Mouse (Mus musculus) MEL (cell line): Measurements from ENCODE around the gene Rin1. TPM values are rescaled to one million over a fixed set of nuclear protein-coding genes. Genes with fewer than 3 reads are reported as not detected.

Experiments
- DNase-seq: peaks from one replicate; pipeline ENCODE4 v3.0.0; 2011; ENCODE audit warnings: low read depth, low spot score
- H3K27ac ChIP-seq: 2 replicates; pipeline ENCODE4 v1.5.1; 2012; ENCODE audit warnings: low read depth, mild to moderate bottlenecking, control low read depth, low read length, moderate library complexity; ENCODE audit not compliant: control insufficient read depth
- H3K27me3 ChIP-seq, 2 experiments: fragments of 150-350 bp in 1 of 2; sonication (generic) in 1 of 2; 2 replicates each; pipeline ENCODE4 v1.6.1; 2012; ENCODE audit warnings: low read length in 2 of 2, mild to moderate bottlenecking in 2 of 2, improper control_type of control experiment in 1 of 2, moderate library complexity in 1 of 2; ENCODE audit not compliant: insufficient read depth in 2 of 2, control insufficient read depth in 1 of 2
- H3K36me3 ChIP-seq, 2 experiments: 2 replicates each; pipeline ENCODE4 v1.6.1; 2012 to 2014; ENCODE audit warnings: low read length in 2 of 2, improper control_type of control experiment in 1 of 2, inconsistent platforms in 1 of 2, mild to moderate bottlenecking in 1 of 2; ENCODE audit not compliant: insufficient read depth in 2 of 2, control insufficient read depth in 1 of 2
- H3K4me1 ChIP-seq, 2 experiments: fragments of 150-350 bp in 1 of 2; sonication (generic) in 1 of 2; 2 replicates each; pipeline ENCODE4 v1.6.1; 2012; ENCODE audit warnings: low read length in 2 of 2, improper control_type of control experiment in 1 of 2, mild to moderate bottlenecking in 1 of 2; ENCODE audit not compliant: insufficient read depth in 2 of 2, control insufficient read depth in 1 of 2
- H3K4me3 ChIP-seq, 2 experiments: fragments of 150-350 bp in 1 of 2; sonication (generic) in 1 of 2; 2 replicates each; pipeline ENCODE4 v1.5.1; 2012; ENCODE audit warnings: low read depth in 2 of 2, low read length in 2 of 2, mild to moderate bottlenecking in 2 of 2, moderate library complexity in 2 of 2, control low read depth in 1 of 2, improper control_type of control experiment in 1 of 2; ENCODE audit not compliant: control insufficient read depth in 1 of 2, insufficient read depth in 1 of 2
- H3K79me2 ChIP-seq: 2 replicates; pipeline ENCODE4 v1.6.1; 2012; ENCODE audit warnings: mild to moderate bottlenecking, low read length, moderate library complexity; ENCODE audit not compliant: control insufficient read depth, poor library complexity, insufficient read depth
- H3K9ac ChIP-seq: 2 replicates; pipeline ENCODE4 v1.6.1; 2012; ENCODE audit warnings: low read depth, mild to moderate bottlenecking, control low read depth, low read length, moderate library complexity; ENCODE audit not compliant: control insufficient read depth, poor library complexity, severe bottlenecking
- H3K9me3 ChIP-seq: fragments of 150-350 bp; sonication (generic); replicated peaks from 2 replicates; pipeline ENCODE4 v1.6.1; 2012; ENCODE audit warnings: mild to moderate bottlenecking, low read length, improper control_type of control experiment, moderate library complexity; ENCODE audit not compliant: insufficient read depth
- CHD2 ChIP-seq: IDR thresholded peaks from 2 replicates; pipeline ENCODE4 v1.6.1; 2011; ENCODE audit warnings: low read length, improper control_type of control experiment
- EP300 ChIP-seq, 2 experiments: IDR thresholded peaks; 2 replicates each; pipeline ENCODE4 v1.6.1; 2011; ENCODE audit warnings: improper control_type of control experiment in 2 of 2, low read length in 2 of 2, low read depth in 1 of 2, mild to moderate bottlenecking in 1 of 2
- ETS1 ChIP-seq: IDR thresholded peaks from 2 replicates; pipeline ENCODE4 v1.6.1; 2012; ENCODE audit warnings: low read depth, mild to moderate bottlenecking, inconsistent platforms, low read length, improper control_type of control experiment, moderate library complexity
- GATA1 ChIP-seq: IDR thresholded peaks from 2 replicates; pipeline ENCODE4 v1.6.1; 2011; ENCODE audit warnings: low read depth, low read length, improper control_type of control experiment
- HCFC1 ChIP-seq: IDR thresholded peaks from 2 replicates; pipeline ENCODE4 v1.6.1; 2012; ENCODE audit warnings: low read depth, mild to moderate bottlenecking, inconsistent platforms, low read length, improper control_type of control experiment, moderate library complexity
- JUND ChIP-seq: IDR thresholded peaks from 2 replicates; pipeline ENCODE4 v1.6.1; 2011; ENCODE audit warnings: low read depth, mild to moderate bottlenecking, improper control_type of control experiment, low read length
- KAT2A ChIP-seq: conservative IDR thresholded peaks from 2 replicates; pipeline ENCODE4 v1.6.1; 2012; ENCODE audit warnings: low read depth, low read length, improper control_type of control experiment, inconsistent platforms
- MAFK ChIP-seq: IDR thresholded peaks from 2 replicates; pipeline ENCODE4 v1.6.1; 2011; ENCODE audit warnings: low read depth, mild to moderate bottlenecking, low read length, improper control_type of control experiment, borderline replicate concordance
- MAX ChIP-seq: IDR thresholded peaks from 2 replicates; pipeline ENCODE4 v1.6.1; 2011; ENCODE audit warnings: low read length, improper control_type of control experiment
- MAZ ChIP-seq: IDR thresholded peaks from 2 replicates; pipeline ENCODE4 v1.6.1; 2012; ENCODE audit warnings: low read depth, mild to moderate bottlenecking, inconsistent platforms, low read length, improper control_type of control experiment
- MXI1 ChIP-seq: IDR thresholded peaks from 2 replicates; pipeline ENCODE4 v1.6.1; 2011; ENCODE audit warnings: mild to moderate bottlenecking, low read depth, low read length, improper control_type of control experiment
- MYB ChIP-seq: IDR thresholded peaks from 2 replicates; pipeline ENCODE4 v1.6.1; 2011; ENCODE audit warnings: mild to moderate bottlenecking, low read depth, low read length, improper control_type of control experiment
- MYC ChIP-seq: IDR thresholded peaks from 2 replicates; pipeline ENCODE4 v1.6.1; 2011; ENCODE audit warnings: low read depth, mild to moderate bottlenecking, low read length, improper control_type of control experiment, moderate library complexity
- NRF1 ChIP-seq: IDR thresholded peaks from 2 replicates; pipeline ENCODE4 v1.6.1; 2014; ENCODE audit warnings: low read depth, mild to moderate bottlenecking, inconsistent platforms, low read length, improper control_type of control experiment, moderate library complexity; ENCODE audit not compliant: poor library complexity, insufficient read depth, severe bottlenecking
- POLR2AphosphoS2 ChIP-seq: IDR thresholded peaks from 2 replicates; pipeline ENCODE4 v1.6.1; 2011; ENCODE audit warnings: low read length, improper control_type of control experiment
- POLR2AphosphoS5 ChIP-seq: IDR thresholded peaks from 2 replicates; pipeline ENCODE4 v1.6.1; 2012; ENCODE audit warnings: low read depth, borderline replicate concordance, mild to moderate bottlenecking, inconsistent platforms, low read length, moderate library complexity, mixed read lengths
- RCOR1 ChIP-seq: IDR thresholded peaks from 2 replicates; pipeline ENCODE4 v1.6.1; 2012; ENCODE audit warnings: low read depth, mild to moderate bottlenecking, inconsistent platforms, low read length, improper control_type of control experiment
- SMC3 ChIP-seq: IDR thresholded peaks from 2 replicates; pipeline ENCODE4 v1.6.1; 2011; ENCODE audit warnings: low read depth, low read length, improper control_type of control experiment
- TAL1 ChIP-seq: IDR thresholded peaks from 2 replicates; pipeline ENCODE4 v1.6.1; 2012; ENCODE audit warnings: mild to moderate bottlenecking, inconsistent platforms, low read length, moderate library complexity, mixed read lengths
- TBP ChIP-seq: IDR thresholded peaks from 2 replicates; pipeline ENCODE4 v1.8.0; 2011; ENCODE audit warnings: low read depth, low read length, improper control_type of control experiment
- USF1 ChIP-seq: IDR thresholded peaks from 2 replicates; pipeline ENCODE4 v1.6.1; 2014; ENCODE audit warnings: low read depth, mild to moderate bottlenecking, inconsistent platforms, low read length, improper control_type of control experiment, moderate library complexity
- USF2 ChIP-seq, 2 experiments: IDR thresholded peaks; 2 replicates each; pipeline ENCODE4 v1.6.1; 2011 to 2012; ENCODE audit warnings: improper control_type of control experiment in 2 of 2, low read length in 2 of 2, borderline replicate concordance in 1 of 2, inconsistent platforms in 1 of 2, low read depth in 1 of 2, mild to moderate bottlenecking in 1 of 2; ENCODE audit not compliant: insufficient read depth in 1 of 2
- ZC3H11A ChIP-seq: IDR thresholded peaks from 2 replicates; pipeline ENCODE4 v1.6.1; 2012; ENCODE audit warnings: low read depth, mild to moderate bottlenecking, inconsistent platforms, low read length, improper control_type of control experiment
- ZMIZ1 ChIP-seq: IDR thresholded peaks from 2 replicates; pipeline ENCODE4 v1.6.1; 2012; ENCODE audit warnings: low read depth, mild to moderate bottlenecking, inconsistent platforms, low read length, improper control_type of control experiment, moderate library complexity
- ZNF384 ChIP-seq: IDR thresholded peaks from 2 replicates; pipeline ENCODE4 v1.6.1; 2012; ENCODE audit warnings: low read depth, mild to moderate bottlenecking, inconsistent platforms, low read length, improper control_type of control experiment
- polyA plus RNA-seq, 2 experiments: library from polyadenylated mRNA; stranded (reverse) in 1 of 2; unstranded in 1 of 2; fragments of >175 nt in 1 of 2; fragments of >200 nt in 1 of 2; gene quantifications; 2 replicates each; pipeline versions ENCODE4 v1.2.1 to v1.2.4; 2012; ENCODE audit warnings: low replicate concordance in 2 of 2, low read depth in 1 of 2; ENCODE audit not compliant: insufficient read length in 2 of 2, insufficient read depth in 1 of 2, missing spikeins in 1 of 2
- total RNA-seq: library from RNA; depleted of rRNA; stranded (reverse); fragments of 300-350 nt; gene quantifications from 2 replicates; pipeline ENCODE4 v1.2.3, GENCODE M21; 2012

The Rin1 gene
- total and polyA plus RNA-seq, 3 experiments = 0.42 to 1.3 TPM; not detected in 1

DNA sequence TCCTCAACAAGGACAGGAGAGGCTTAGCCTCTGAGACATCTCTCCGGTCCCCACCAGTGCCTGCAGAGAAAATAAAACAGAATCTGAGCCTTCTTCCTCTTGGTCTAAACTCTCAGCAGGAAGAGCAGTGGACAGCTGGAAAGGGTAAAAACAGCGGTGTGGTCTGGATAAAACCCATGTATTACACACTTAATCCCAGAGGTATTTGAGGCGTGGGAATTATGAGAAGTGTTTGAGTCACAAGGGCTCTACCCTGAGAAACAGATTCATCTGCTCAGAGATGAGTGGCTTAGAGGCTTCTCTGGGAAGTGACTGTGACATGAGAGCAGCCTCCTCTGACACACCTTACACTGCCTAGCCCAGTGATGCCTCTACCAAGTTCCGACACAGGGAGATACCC, 32.7 kb upstream of the Rin1 start:
- no peaks in the 10 kb centered on the region for H3K9me3 ChIP-seq
- H3K36me3 ChIP-seq = peaks cover 0 to 3% of the 10 kb centered on the region in 2 experiments; a peak in 1 of 4 replicates
- H3K27ac ChIP-seq = no peak overlapping the region
- no peaks in the 10 kb centered on the region for H3K79me2 ChIP-seq
- no peak for DNase-seq
- H3K4me3 ChIP-seq = no peak overlapping the region
- no peak overlapping the region for H3K9ac ChIP-seq
- peaks cover 0 to 8% of the 10 kb centered on the region in 2 experiments; a peak in 2 of 4 replicates for H3K4me1 ChIP-seq
- no peaks in the 10 kb centered on the region for H3K27me3 ChIP-seq
- no peak for TF ChIP-seq MXI1
- TF ChIP-seq MAFK = no peak
- TF ChIP-seq EP300 (IDR thresholded peaks at IDR 0.05; ENCODE audit: low read depth in 1 of 2, low read length in 2 of 2) = no peak
- no peak for TF ChIP-seq USF2 (IDR thresholded peaks at IDR 0.05; ENCODE audit: borderline replicate concordance in 1 of 2, insufficient read depth in 1 of 2, low read depth in 1 of 2, low read length in 2 of 2)
- TF ChIP-seq TBP = no peak
- TF ChIP-seq, all 39 proteins: peak for 0

- Histone ChIP-seq H3K9me3 (no peaks in the 10 kb centered on the region), H3K79me2 (no peaks in the 10 kb centered on the region), H3K9ac (no peak overlapping the region), H3K27me3 (no peaks in the 10 kb centered on the region), H3K36me3 (peaks cover 0 to 5% of the 10 kb centered on the region in 2 experiments; a peak in 1 of 4 replicates), H3K4me1 (peaks cover 0 to 8% of the 10 kb centered on the region in 2 experiments; a peak in 2 of 4 replicates), H3K4me3 (no peak overlapping the region), H3K27ac (no peak overlapping the region)
- DNase-seq = no peak
- TF ChIP-seq MAFK = no peak
- TF ChIP-seq MYB = no peak
- TF ChIP-seq TBP = no peak
- TF ChIP-seq ZC3H11A = no peak
- TF ChIP-seq HCFC1 = no peak
- no peak for TF ChIP-seq ZMIZ1
- no peak for TF ChIP-seq POLR2AphosphoS2
- no peak for TF ChIP-seq GATA1
- no peak for TF ChIP-seq CHD2
- TF ChIP-seq SMC3 = no peak
- no peak for TF ChIP-seq TAL1
These were observed 32.1 kb upstream of the Rin1 start for GRCm38 (mm10) chr19:5018191-5018590.

DNA sequence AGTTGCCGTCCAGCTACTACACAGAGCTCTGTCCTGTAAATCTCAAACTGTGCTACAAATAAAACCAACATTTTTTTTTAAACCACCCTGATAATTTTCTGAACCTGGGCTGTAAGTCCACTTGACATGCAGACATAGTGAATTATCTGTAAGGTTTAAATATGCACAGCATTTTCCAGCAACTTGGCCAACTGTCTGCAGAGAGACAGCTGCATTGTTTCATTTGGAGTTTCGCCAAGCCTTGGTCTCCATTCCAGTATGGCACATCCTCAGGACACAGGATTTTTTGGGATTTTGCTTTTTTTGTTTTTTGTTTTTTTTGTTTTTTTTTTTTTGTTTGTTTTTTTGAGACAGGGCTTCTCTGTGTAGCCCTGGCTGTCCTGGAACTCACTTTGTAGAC, 28.9 kb upstream of the Rin1 start:
- Histone ChIP-seq H3K36me3 (peaks cover 0 to 5% of the 10 kb centered on the region in 2 experiments; a peak in 1 of 4 replicates), H3K27me3 (no peaks in the 10 kb centered on the region), H3K4me1 (peaks cover 0 to 6% of the 10 kb centered on the region in 2 experiments; a peak in 2 of 4 replicates), H3K9me3 (no peaks in the 10 kb centered on the region), H3K27ac (no peak overlapping the region), H3K79me2 (no peaks in the 10 kb centered on the region; the same call in 1 of the 2 replicates), H3K4me3 (no peak overlapping the region), H3K9ac (no peak overlapping the region)
- TF ChIP-seq POLR2AphosphoS5 = no peak
- no peak for TF ChIP-seq ETS1
- TF ChIP-seq RCOR1 = no peak
- TF ChIP-seq MAZ = no peak
- TF ChIP-seq MXI1 = no peak
- TF ChIP-seq MAX = no peak
- TF ChIP-seq NRF1 = no peak
- TF ChIP-seq USF1 = no peak
- TF ChIP-seq ZNF384 = no peak
- no peak for TF ChIP-seq JUND
- no peak for TF ChIP-seq CHD2
- no peak for TF ChIP-seq MYC
- TF ChIP-seq TAL1 = no peak
- no peak for TF ChIP-seq TBP
- TF ChIP-seq KAT2A = no peak
- DNase-seq = no peak
